Mouse (Mus musculus) heart, postnatal 0 days (tissue): ENCODE data around the gene Sema6c. TPM values are rescaled to one million over a fixed set of nuclear protein-coding genes. Genes with fewer than 3 reads are reported as not detected.

Source experiments
- ATAC-seq: fragments of 200-750 bp; cut with Nextera tagmentation; 2 replicates; pipeline ENCODE4 v1.8.0; 2017; ENCODE audit warnings: low read depth, moderate number of reproducible peaks, moderate library complexity; ENCODE audit not compliant: insufficient read depth
- DNase-seq: peaks from one replicate; pipeline ENCODE4 v3.0.0-alpha.2; 2016; ENCODE audit warnings: low spot score
- H3K27ac ChIP-seq: fragments of 300-500 bp; sonication (generic); 2 replicates; pipeline ENCODE4 v1.5.1; 2014; ENCODE audit warnings: low read depth, mild to moderate bottlenecking
- H3K27me3 ChIP-seq: fragments of 300-500 bp; sonication (generic); 2 replicates; pipeline ENCODE4 v1.6.1; 2014; ENCODE audit warnings: low read length, mixed read lengths; ENCODE audit not compliant: control insufficient read depth, insufficient read depth
- H3K36me3 ChIP-seq: fragments of 300-500 bp; sonication (generic); replicated peaks from 2 replicates; pipeline ENCODE4 v1.6.1; 2014; ENCODE audit warnings: low read length, mixed read lengths; ENCODE audit not compliant: control insufficient read depth, insufficient read depth
- H3K4me1 ChIP-seq: fragments of 300-500 bp; sonication (generic); 2 replicates; pipeline ENCODE4 v1.6.1; 2014; ENCODE audit warnings: antibody characterized with exemption; ENCODE audit not compliant: control insufficient read depth, insufficient read depth
- H3K4me2 ChIP-seq: fragments of 300-500 bp; sonication (generic); 2 replicates; pipeline ENCODE4 v1.6.1; 2014; ENCODE audit warnings: low read depth, mild to moderate bottlenecking, low read length, moderate library complexity
- H3K4me3 ChIP-seq: fragments of 300-500 bp; sonication (generic); 2 replicates; pipeline ENCODE4 v1.5.1; 2014; ENCODE audit warnings: low read depth, low read length
- H3K9ac ChIP-seq: fragments of 300-500 bp; sonication (generic); replicated peaks from 2 replicates; pipeline ENCODE4 v1.6.1; 2014; ENCODE audit warnings: low read depth, low read length, mixed read lengths
- H3K9me3 ChIP-seq: fragments of 300-500 bp; sonication (generic); replicated peaks from 2 replicates; pipeline ENCODE4 v1.6.1; 2016; ENCODE audit warnings: low read length; ENCODE audit not compliant: control insufficient read depth
- CTCF ChIP-seq: IDR thresholded peaks from 2 replicates; pipeline ENCODE4 v1.5.1; 2016; ENCODE audit warnings: antibody characterized with exemption, control low read depth, low read depth
- EP300 ChIP-seq: IDR thresholded peaks from 2 replicates; pipeline ENCODE4 v1.6.1; 2016; ENCODE audit warnings: antibody characterized with exemption, low read depth
- WGBS: fragments of 180-500 bp; shearing (Covaris S2); extraction: QIAGEN DNeasy Blood & Tissue Kit; methylation state at CpG from one replicate; pipeline ENCODE4 v1.1.7; 2014; 5-methylcytosine and 5-hydroxymethylcytosine counted together
- polyA plus RNA-seq: library from polyadenylated mRNA; unstranded; fragments of >200 nt; fragmentation: Nextera tagmentation; extraction: Ambion mirVana; gene quantifications from 2 replicates; pipeline ENCODE4 v1.2.1, GENCODE M21; 2015
- total RNA-seq: library from RNA; depleted of rRNA; stranded (reverse); fragments of >200 nt; gene quantifications from 2 replicates; pipeline ENCODE4 v1.2.3, GENCODE M21; 2014; ENCODE audit warnings: low replicate concordance; rRNA removed

The Sema6c gene
- total RNA-seq (6.8 and 14.8 TPM in 2 replicates), polyA plus RNA-seq (1.2 and 1.8 TPM in 2 replicates)

DNA sequence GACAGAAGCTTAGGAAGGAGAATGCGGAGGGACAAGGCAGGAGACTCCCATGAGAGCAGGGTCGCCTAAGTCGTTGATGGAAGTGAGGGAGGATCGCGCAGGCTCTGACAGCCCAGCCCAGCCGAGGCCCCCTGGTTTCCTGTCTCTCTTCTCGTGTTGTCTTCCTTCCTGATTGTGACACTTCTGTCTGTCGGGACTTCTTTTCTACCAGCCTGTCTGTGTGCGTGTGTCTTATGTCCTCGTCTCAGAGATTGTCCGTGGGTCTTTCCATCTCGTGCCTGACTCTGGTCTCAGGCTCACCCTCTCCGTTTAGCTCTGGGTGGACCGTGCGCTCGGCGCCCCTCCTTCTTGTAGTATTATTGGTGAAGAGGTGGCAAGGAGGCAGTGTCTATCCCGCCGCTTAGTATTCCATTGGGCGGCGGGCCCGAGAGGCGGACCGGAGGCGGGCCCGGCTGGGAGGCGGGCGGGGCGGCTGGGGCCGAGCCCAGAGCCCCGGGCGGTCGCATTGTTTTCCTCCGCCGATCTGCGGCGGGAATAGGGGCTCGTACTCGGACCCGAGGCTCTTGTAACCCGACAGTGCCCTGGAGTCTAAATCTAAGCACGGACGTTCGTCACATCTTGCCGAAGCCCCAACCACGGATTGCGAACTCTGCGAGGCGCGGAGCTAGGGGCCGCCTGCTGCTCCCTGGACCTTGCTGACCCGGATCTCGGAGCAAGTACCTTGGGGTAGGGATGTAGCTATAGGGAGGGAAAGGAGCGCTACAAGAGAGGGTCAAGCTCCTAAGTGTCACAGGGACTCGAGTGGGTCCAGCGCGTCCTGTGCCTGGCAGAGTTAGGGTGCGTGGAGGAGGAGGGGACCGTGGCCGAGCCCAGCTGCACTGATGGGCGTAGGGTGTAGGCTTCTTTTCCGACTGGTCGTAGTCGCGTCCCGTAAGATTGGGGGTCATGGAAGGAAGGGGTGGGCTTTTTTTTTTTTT is at the start of gene Sema6c:
Sema6c (plus strand) TSS at position 471 of the 977 bp plus-strand sequence.
- Histone ChIP-seq H3K4me3 (peak within 1 kb of the TSS; percentile 83), H3K36me3 (no peaks in the 10 kb centered on the region), H3K27me3 (peaks cover 11% of the 10 kb centered on the region; the same call in 1 of the 2 replicates), H3K27ac (no peak within 1 kb of the TSS), H3K4me2 (peak within 1 kb of the TSS; percentile 97), H3K9ac (peak within 1 kb of the TSS; percentile 71), H3K4me1 (peaks cover 38% of the 10 kb centered on the region), H3K9me3 (no peaks in the 10 kb centered on the region)
- ATAC-seq, result peak; percentile 97
- under 1% methylated on average over 64 of the region's 66 CpGs for WGBS
- peak; percentile 94 for DNase-seq
- no peak for TF ChIP-seq EP300
- no peak for TF ChIP-seq CTCF

DNA sequence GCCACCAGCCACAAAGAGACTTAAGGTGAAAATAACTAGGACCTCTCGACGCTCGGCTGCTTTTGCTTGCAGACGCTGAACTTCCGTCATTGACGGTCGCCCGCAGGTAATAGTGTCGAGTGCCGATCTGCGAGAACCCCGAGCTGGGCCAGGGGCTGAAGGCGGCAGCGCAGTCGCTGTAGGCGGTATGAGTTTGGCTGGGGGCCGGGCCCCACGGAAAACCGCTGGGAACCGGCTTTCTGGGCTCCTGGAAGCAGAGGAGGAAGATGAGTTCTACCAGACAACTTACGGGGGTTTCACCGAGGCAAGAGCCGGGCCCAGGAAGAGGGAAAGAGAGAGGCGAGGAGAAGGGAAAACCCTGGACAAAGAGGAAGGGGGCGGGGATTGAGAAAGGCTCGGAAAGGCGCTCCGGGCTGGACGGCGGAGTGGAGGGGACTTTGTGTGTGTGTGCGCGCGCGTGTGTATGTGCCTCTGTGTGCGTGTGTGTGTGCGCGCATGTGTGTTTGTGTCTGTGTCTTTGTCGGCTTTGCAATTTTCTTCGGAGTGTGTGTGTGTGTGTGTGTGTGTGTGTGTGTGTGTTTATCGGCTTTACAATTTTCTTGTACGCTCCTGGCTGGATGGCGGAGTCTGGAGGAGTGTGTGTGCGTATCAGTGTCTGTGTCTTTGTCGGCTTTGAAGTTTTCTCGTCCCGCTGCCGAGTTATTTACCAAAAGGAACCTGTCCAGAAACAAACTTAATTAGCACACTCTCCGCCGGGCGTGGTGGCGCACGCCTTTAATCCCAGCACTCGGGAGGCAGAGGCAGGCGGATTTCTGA is 49.1 kb upstream of the Sema6c start, which contains the start of gene Vps72:
Vps72 (plus strand) TSS at position 112 of the 816 bp plus-strand sequence.
- Histone ChIP-seq H3K36me3 (peaks cover 5% of the 10 kb centered on the region; the same call in 1 of the 2 replicates), H3K4me1 (peaks cover 6% of the 10 kb centered on the region)
- under 1% methylated on average over 53 of the region's 54 CpGs for WGBS

DNA sequence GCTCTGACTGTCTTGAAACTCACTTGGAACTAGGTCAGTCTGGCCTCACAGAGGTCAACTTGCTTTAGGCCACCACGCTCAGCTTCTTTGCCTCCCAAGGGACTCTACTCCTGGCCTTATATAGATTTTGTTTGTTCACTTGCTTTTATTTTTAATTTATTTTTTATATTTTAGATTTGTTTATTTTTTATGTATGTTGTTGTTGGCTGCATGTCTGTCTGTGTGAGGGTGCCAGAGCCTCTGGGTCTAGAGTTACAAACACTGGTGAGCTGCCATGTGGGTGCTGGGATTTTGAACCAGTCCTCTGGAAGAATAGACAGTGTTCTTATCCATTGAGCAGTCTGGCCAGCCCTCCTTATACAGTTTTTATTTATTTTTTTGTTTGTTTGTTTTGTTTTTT is 47.5 kb upstream of the Sema6c start:
- Histone ChIP-seq H3K4me1 (peaks cover 6% of the 10 kb centered on the region), H3K27me3 (no peaks in the 10 kb centered on the region), H3K4me3 (no peak overlapping the region), H3K36me3 (peaks cover 6% of the 10 kb centered on the region), H3K4me2 (no peak overlapping the region), H3K9me3 (no peaks in the 10 kb centered on the region), H3K27ac (no peak overlapping the region), H3K9ac (no peak overlapping the region)
- ATAC-seq, result no peak
- no peak for DNase-seq
- 90% methylated on average over 1 of the region's 1 CpGs for WGBS
- TF ChIP-seq CTCF (no peak), EP300 (no peak)

More for the DNA sequence above, 49.1 kb upstream of the Sema6c start, which contains the start of gene Vps72:
- peak; percentile 94 for DNase-seq
- Histone ChIP-seq H3K27me3 (no peaks in the 10 kb centered on the region), H3K27ac (peak within 1 kb of the TSS; percentile 95), H3K4me3 (peak within 1 kb of the TSS; percentile 87), H3K9ac (peak within 1 kb of the TSS; percentile 85), H3K9me3 (no peaks in the 10 kb centered on the region), H3K4me2 (peak within 1 kb of the TSS; percentile 63)
- no peak for TF ChIP-seq CTCF
- TF ChIP-seq EP300, result 0 out of 2 replicates have a peak, but pooled peaks have one; percentile 50
- peak; percentile 71 for ATAC-seq

DNA sequence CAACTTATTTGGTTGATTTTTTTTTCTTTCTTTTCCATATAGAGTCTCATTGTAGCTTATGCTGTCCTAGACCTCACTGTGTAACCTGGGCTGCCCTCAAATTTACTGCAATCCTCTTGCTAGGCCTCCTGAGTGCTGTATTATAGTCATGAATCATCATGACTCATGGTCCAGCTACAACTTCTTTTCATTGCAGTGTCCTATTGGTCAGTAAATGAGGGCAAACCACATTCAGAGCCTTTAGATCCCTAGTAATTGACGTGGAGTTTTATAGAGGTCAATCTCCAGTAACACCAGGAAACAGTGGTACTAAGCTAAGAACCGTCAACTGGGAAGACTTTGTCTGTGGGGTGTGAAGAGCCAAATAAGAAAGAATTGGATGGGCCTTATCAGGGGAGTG is 42.5 kb upstream of the Sema6c start:
- peaks cover 53% of the 10 kb centered on the region for H3K36me3 ChIP-seq
- H3K4me2 ChIP-seq, result no peak overlapping the region
- no peak for ATAC-seq
- no peaks in the 10 kb centered on the region for H3K9me3 ChIP-seq
- H3K27ac ChIP-seq, result no peak overlapping the region
- no peak for DNase-seq
- H3K4me3 ChIP-seq, result no peak overlapping the region
- WGBS, result 79% methylated on average over 2 of the region's 2 CpGs
- TF ChIP-seq CTCF (no peak), EP300 (no peak)
- H3K27me3 ChIP-seq, result no peaks in the 10 kb centered on the region
- H3K9ac ChIP-seq, result no peak overlapping the region
- no peaks in the 10 kb centered on the region for H3K4me1 ChIP-seq

- 62% methylated on average over 6 of the region's 6 CpGs for WGBS
- TF ChIP-seq CTCF (no peak), EP300 (peak; percentile 54; the same call in 1 of the 2 replicates)
Observed at GRCm38 (mm10) chr3:95121580-95121979, 38.7 kb upstream of the Sema6c start.

More at GRCm38 (mm10) chr3:95121580-95121979, 38.7 kb upstream of the Sema6c start:
- H3K36me3 ChIP-seq, result peaks cover 52% of the 10 kb centered on the region
- H3K27ac ChIP-seq, result peak overlapping the region; percentile 81
- no peaks in the 10 kb centered on the region for H3K9me3 ChIP-seq
- no peak overlapping the region for H3K4me3 ChIP-seq
- H3K9ac ChIP-seq, result no peak overlapping the region
- ATAC-seq (peak; percentile 61), DNase-seq (no peak)
- H3K27me3 ChIP-seq, result no peaks in the 10 kb centered on the region
- peaks cover 11% of the 10 kb centered on the region; the same call in 1 of the 2 replicates for H3K4me1 ChIP-seq
- H3K4me2 ChIP-seq, result no peak overlapping the region
